ENCODE assay signal across 12 mouse cellular contexts in genomic region chr7:118676826-118677225, GRCm38 (mm10).
"Had no signal": no experiment of that assay in that cellular context is flagged by ENCODE, and none has a peak within 500 bp of the region (broad histone marks: within the 10 kb centered on the region; RNA-seq: fewer than 3 reads in every experiment).

No protein-coding gene starts in this region.

- DNase-seq: kidney, postnatal 25 days; lung, adult 18-20 months; lung, postnatal 4 days; right cerebral cortex, postnatal 14 days; thymus, adult 2 months; thymus, postnatal 36 days had no signal

- H3K4me3 ChIP-seq: limb, embryonic 13.5 days; midbrain, embryonic 10.5 days; midbrain, embryonic 15.5 days; neural tube, embryonic 13.5 days; stomach, embryonic 15.5 days had no signal

- H3K4me1 ChIP-seq: limb, embryonic 13.5 days; midbrain, embryonic 10.5 days; midbrain, embryonic 15.5 days; neural tube, embryonic 13.5 days; stomach, embryonic 15.5 days had no signal

- ATAC-seq: midbrain, embryonic 15.5 days had no signal

- H3K27ac ChIP-seq: limb, embryonic 13.5 days; liver, embryonic 14.5 days; midbrain, embryonic 10.5 days; midbrain, embryonic 15.5 days; neural tube, embryonic 13.5 days; stomach, embryonic 15.5 days had no signal

- H3K9ac ChIP-seq: limb, embryonic 13.5 days; liver, embryonic 14.5 days; midbrain, embryonic 15.5 days; neural tube, embryonic 13.5 days; stomach, embryonic 15.5 days had no signal

- H3K36me3 ChIP-seq: limb, embryonic 13.5 days; midbrain, embryonic 10.5 days; midbrain, embryonic 15.5 days; neural tube, embryonic 13.5 days; stomach, embryonic 15.5 days had no signal

- H3K9me3 ChIP-seq: limb, embryonic 13.5 days; midbrain, embryonic 10.5 days; midbrain, embryonic 15.5 days; neural tube, embryonic 13.5 days; stomach, embryonic 15.5 days had no signal

- H3K27me3 ChIP-seq: limb, embryonic 13.5 days; midbrain, embryonic 15.5 days; neural tube, embryonic 13.5 days; stomach, embryonic 15.5 days had no signal

- H3K4me2 ChIP-seq: limb, embryonic 13.5 days; midbrain, embryonic 15.5 days; neural tube, embryonic 13.5 days; stomach, embryonic 15.5 days had no signal
